Mouse (Mus musculus): ENCODE results near the gene Zcchc10.

GRCm38 (mm10) chr11:53308251-53308864, 16.1 kb upstream of the Zcchc10 start:
- TF ChIP-seq MAFK (IDR thresholded peaks at IDR 0.05; ENCODE audit: insufficient read depth, low read depth, low read length) (no peak), CHD2 (IDR thresholded peaks at IDR 0.05; ENCODE audit: low read depth, low read length) (no peak), ZNF384 (IDR thresholded peaks at IDR 0.05; ENCODE audit: low read depth, low read length) (no peak), ZC3H11A (IDR thresholded peaks at IDR 0.05; ENCODE audit: borderline replicate concordance, low read depth, low read length) (no peak)

Measured in ES-E14 (cell line).